Mouse (Mus musculus) gastrocnemius, adult 8-10 months (tissue): ENCODE measurements around the gene Def6. TPM values are rescaled to one million over a fixed set of nuclear protein-coding genes. Genes with fewer than 3 reads are reported as not detected.
"Not testable (repeated sequence)": the region's sequence is repeated elsewhere in the genome, so short reads cannot be mapped to it uniquely, and the experiment has no call there.

ENCODE experiments used
- DNase-seq, 2 experiments: peaks; one replicate each; pipeline ENCODE4 v3.0.0; 2022; ENCODE audit warnings: low spot score in 2 of 2
- total RNA-seq, 4 experiments: library from RNA; stranded (reverse); gene quantifications; 2 replicates each; pipeline ENCODE4 v1.2.4; 2022

The Def6 gene
- total RNA-seq, 4 experiments from 2014 or later, result 0.90 to 2.1 (median 1.2) TPM

DNA sequence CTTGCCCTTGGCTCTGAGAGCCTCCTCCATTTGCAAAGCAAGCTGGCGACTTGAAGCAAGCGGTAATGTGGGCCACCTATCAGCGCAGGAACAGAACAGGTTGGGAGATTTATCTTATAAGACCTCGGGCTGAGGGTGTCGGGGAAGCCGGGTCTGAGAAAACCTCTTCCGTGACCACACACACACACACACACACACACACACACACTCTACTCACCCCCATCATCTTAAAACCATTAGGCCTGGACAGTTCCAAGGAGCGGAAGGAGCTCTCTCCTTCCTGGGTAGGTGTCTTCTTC lies 685 bp downstream of the Def6 start:
- no peak for DNase-seq

DNA sequence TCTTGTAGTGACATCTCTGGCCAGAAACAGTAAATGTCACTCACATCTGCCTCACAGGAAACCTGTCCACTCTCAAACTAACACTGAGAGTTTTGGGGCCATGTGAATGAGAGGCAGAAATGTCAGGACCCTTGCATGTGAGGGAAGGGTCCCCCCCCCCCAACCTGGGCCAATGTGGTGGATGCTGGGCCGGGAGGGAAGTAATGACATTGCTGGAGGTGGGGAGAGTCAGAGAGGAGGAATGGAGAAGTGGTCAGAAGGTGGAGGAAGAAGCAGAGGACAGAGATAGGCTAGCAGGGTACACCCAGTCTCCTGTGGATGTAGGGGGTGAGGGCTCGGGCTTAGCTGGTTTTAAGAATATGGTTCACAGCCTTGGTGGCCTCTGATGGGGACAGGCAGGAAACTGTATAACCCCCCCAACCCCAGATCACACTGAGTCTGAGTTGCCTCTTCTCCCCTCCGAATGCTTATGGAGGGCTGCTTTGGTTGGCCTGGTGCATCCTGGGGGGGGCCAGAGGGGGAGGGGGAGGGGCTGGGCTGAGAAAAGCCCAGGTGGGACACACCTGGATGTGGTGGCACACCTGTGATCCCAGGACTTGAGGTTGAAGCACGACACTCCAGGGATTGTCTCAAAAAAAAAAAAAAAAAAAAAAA lies 2.0 kb downstream of the Def6 start:
- no peak for DNase-seq

DNA sequence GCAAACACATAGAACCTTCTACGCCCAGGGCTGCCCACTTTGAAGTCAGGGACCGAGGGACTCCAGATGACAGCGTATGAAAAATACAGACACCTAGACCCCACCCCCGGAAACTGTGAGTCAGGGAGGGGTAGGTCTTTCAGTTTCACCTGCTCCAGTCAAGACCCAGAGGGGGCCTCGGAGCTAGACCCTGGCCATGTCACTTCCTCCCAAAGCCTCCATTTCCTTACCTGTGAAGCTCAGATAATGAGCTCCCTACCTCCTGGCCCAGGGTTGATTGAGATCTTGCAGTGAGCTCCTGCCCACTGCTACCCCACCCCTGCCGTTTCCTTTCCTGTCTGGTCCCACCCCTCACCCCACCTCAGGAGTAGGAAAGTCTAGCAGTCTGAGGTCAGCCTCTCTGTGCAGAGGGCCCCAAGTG lies 4.4 kb downstream of the Def6 start:
- no peak for DNase-seq

DNA sequence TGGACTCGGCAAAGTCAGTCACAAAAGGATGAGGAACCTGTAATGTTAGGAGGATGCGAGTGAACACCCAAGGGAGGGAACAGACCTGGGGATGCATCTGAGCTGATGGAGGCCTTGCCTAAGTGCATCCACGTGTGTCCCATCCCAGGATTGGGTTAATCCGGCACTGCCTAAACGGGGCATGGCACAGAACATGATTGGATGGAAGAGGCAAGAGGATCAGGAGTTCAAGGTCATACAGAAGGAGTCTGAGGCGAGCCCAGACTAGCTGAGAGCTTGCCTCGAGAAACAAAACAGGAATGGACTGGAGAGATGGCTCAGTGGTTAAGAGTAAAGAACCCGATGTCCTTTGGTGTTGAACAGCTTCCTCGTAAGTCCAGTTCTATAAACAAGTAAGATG lies 4.8 kb downstream of the Def6 start:
- no peak for DNase-seq

DNA sequence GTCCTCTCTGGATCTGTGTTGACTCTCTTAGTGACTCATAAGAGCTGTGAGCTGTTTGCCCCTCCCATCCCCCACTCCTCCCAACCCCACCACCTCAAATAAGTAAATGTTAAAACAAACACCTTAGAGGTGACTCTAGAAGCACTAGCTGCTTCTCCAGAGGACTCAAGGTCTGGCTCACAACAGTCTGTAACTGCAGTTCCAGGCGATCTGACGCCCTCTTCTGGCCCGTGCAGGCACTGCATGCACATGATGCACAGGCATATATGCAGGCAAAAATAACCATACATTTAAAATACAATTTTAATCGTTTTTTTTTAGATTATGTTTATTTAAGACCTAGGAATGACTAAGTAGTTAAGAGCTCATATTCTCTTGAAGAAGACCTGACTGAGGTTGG lies 5.7 kb downstream of the Def6 start:
- no peak for DNase-seq

DNA sequence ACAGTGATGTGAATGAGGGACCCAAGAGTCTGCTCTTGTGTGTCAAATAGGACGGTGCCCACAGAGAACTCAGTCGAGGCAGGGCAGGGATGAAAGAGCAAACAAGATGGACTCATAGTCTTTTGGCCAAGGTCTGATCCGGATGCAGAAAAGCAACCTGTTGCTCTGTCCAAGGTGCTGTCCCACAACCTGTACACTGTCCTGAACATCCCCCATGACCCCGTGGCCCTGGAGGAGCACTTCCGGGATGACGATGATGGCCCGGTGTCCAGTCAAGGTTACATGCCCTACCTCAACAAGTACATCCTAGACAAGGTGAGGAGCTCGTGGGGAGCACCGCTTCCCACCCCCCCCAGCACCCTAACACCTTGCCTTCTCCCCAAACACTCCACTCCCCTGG lies 9.2 kb downstream of the Def6 start:
- no peak for DNase-seq

DNA sequence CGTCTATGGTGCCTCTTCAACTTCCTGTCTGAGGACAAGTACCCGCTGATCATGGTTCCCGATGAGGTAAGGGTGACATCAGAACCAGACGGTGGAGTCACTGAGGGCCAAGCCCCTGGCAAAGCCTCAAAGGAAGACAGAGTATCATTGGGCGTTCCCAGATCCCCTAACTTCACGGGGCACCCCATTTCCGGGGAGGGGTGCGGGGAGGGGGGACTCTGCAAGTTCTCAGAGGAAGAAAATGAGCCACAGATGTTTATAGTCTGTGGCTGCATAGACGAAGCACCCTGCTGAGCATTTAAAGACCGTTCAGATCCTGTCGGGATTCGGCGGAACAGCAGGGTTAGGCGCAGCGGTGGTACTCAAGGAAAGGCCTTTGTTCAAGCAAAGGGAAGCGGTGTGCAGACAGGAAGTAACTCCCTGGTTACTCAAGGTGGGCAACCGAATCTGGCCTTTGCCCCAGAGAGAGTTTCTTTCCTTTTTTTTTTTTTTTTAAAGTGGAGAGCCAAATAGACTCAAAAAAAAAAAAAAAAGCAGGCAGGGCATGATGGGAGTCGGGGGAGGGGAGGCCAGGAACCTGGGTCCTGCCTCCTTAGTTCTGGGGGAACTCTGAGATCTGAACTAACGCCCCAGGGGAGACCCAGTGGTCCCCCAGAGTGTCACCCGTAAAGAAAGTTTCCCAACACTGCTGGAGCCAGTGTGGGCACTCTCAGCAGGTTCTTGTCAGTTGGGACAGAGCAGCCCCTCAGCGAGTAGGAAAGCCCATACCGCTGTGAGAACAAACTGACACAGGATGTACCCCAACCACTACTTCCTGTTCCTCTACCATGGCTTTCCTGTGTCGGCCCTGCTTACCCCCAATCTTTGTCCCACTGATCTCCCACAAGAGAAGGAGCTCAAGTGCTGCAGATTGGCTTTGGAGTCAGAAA lies 10.4 kb downstream of the Def6 start:
- no peak for DNase-seq

DNA sequence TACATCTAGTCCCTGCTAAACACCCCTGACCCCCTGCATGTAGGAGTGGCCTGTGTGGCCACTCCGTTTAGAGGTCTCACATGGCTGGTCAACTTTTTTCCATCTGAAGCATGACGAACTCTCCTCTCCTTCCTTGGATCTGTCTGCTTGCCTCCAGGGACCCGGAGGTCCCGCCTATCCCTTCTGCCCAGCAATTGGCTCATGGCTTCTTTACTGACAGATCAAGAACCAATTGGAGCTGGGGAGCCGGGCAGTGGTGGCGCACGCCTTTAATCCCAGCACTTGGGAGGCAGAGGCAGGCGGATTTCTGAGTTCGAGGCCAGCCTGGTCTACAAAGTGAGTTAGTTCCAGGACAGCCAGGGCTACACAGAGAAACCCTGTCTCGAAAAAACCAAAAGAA lies 14.9 kb downstream of the Def6 start:
- DNase-seq, result not testable (repeated sequence)

DNA sequence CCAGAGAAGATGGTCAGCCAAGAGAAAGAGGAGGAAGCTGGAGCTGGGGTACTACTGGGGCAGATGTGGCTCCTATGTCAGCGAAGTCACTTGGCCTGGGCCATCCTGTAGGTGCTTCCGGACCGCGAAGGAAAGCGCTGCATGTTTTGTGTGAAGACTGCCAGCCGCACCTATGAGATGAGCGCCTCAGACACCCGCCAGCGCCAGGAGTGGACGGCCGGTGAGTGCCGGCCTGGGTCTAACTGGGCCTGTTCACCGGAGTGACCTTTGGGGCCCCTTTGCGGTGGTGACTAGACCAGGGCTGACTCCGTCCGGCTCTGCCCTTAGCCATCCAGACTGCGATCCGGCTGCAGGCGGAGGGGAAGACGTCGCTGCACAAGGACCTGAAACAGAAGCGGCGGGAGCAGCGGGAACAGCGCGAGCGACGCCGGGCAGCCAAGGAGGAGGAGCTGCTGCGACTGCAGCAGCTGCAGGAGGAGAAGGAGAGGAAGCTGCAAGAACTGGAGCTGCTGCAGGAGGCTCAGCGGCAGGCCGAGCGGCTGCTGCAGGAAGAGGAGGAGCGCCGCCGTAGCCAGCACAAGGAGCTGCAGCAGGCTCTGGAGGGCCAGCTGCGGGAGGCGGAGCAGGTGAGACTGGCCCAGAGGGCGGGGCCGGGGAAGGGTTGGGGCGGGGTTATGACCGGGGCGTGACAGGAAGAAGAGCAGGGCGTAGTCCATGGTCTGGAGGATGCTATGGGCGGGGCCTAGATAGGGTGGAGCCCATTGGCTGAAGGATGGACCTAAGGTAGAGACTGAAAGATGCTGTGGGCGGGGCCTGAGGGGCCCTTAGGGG lies 16.2 kb downstream of the Def6 start:
- peak; percentile 90 to 94 for DNase-seq

DNA sequence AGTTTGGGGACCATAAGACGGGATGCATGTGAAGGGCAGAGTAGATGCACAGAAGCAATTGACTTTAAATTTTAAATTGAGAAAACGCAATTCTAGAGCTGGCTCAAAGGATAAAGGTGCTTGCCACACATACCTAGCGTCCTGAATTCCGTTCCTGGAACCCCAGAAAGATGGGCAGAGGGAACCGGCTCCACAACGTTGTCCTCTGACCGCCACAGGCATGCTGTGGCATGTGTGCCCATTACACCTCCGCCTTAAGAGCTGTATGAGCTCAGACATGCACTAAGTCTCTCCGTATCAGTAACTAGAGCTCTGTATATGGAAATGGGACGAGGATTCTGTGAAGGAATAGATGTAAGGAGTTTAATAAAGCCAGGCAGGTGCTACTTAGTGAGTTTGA lies 17.0 kb downstream of the Def6 start:
- no peak for DNase-seq

DNA sequence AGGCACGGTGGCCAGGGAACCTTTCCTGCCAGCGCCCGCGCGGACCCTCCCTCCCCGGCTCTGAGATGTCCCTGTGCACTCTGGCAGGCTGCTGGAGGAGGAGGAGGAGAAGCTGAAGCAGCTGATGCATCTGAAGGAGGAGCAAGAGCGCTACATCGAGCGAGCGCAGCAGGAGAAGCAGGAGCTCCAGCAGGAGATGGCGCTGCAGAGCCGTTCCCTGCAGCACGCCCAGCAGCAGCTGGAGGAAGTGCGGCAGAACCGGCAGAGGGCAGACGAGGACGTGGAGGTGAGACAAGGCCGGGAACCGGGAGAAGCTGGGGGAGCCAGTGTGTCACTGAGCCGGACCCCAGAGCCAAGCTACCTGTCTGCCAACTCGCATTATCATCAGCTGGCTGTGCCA lies 18.4 kb downstream of the Def6 start:
- peak; percentile 81 to 89 for DNase-seq

DNA sequence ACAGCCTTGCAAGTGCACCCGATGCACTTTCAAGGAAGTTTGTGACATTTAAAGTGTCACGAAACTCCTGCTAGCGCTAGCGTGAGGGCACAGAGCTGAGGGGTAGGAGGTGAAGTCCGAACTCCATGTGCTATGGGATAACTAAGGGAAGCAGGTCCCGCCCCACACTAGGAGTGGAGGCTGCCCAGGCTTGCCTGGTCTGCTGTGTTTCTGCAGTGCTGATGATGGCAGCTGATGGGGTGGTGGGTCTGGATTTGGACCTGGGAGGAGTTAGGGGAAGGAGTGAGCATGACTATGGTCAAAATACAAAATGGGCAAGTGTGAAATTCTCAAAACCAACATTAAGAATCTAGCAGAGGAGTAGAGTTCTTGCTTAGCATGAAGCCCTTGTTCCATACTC lies 22.9 kb downstream of the Def6 start:
- no peak for DNase-seq

DNA sequence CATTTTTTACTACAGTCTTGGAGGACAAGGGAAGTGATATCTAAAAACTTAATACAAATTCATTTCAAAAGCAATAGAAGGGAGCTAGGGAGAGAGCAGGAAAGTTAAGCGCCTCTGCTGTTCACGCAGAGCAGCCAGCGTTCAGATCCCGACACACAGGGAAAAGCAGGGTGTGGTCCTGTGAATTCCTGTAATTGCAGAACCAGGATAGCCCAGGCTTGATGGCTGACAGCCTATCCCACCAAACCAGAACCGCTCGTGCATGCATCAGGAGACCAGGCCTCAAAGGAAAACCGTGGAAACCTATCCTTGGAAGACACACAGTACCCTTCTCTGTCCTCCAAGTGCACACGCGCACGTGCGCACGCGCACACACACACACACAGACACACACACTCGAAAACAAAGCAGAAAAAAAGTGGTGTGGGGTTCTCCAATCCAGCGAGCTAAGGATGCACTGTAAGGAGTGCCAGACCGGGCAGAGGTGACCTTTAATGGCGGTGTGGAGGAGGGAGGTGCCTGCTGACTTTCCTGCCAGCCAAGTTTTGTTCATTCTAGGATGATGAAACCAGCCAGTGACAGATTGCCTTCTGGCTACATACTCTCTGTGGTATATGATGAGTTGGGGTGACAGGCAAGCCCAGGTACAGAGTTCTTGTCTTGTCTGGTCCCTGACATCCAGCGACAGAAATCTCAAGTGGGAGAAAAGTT lies 23.6 kb downstream of the Def6 start:
- DNase-seq, result no peak

DNA sequence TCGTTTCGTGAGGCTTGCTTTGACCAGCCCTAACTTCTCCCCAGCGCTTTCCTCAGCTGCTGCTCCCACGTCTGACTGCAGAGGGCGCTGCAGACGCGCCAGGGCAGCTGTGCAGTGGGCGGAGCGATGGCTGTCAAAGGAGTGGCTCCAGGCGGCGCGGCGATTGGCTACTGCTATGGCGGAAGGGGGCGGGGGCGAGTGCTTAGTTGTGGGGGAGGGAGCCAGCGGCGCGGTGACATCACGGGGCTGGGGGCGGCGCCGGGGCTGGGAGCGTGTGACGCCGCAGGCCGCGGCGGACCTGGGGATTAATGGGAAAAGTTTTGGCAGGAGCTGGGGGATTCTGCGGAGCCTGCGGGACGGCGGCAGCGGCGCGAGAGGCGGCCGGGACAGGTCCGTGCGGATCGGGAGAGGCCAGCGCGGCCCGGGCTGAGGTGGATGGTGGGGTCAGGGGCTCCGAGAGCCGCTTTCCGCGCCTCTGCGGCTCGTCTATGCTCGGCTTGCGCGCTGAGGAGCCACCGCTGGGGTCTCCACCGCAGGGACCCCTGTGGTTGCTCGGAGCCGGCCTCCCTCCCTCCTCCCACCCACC lies 25.0 kb downstream of the Def6 start, which contains the start of gene Ppard:
Ppard (plus strand) TSS at position 226 of the 586 bp plus-strand sequence.
- DNase-seq, result peak; percentile 94 to 98

DNA sequence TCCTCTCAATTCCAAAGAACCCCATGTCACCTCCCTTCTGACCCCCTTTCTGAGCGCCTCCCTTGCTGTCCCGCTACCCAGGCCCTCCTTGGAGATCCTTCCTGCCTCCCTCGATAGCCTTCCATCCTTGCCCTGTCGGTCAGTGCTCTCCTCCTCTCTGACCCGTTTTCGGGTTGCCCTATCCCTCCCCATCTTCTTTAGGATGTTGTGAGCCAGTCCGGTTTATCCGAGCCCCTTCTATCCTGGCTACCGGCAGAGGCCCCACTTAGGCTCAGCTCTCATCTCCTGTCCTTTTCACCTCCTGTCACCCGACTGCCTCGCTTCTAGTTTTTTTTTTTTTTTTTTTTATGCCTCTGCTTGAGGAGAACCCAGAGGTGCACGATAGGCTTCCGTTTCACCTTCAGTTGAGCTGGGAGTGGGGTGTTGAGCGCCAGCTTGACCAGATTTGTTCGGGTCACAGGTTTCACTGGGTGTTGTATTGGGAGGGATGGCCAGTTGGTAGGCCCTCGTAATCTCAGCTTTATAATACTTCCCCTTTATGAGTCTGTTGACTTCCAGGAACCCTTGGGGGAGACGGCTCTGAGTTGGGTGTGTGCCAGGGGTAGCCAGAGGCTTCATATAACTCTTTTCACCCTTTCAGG lies 25.6 kb downstream of the Def6 start:
- DNase-seq, result no peak

DNA sequence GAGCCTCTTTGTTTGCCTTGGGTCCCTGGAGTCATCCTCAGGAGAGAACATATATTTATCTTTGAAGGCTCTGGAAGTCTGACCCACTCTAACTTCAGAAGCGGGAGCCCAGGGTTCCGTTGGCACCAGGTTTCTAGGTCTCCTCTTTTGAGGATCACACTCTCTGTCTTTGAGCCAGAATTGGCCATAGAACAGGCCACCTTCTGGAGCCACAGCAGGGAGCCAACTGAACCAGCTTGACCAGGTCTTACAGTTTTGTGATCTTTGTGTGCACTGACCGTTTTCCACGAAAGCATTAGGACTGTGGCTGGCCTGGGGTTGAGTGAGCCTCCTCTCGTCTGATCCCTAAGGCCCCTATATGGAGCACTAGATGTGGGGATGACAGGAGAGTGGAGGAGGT lies 27.1 kb downstream of the Def6 start:
- no peak for DNase-seq

DNA sequence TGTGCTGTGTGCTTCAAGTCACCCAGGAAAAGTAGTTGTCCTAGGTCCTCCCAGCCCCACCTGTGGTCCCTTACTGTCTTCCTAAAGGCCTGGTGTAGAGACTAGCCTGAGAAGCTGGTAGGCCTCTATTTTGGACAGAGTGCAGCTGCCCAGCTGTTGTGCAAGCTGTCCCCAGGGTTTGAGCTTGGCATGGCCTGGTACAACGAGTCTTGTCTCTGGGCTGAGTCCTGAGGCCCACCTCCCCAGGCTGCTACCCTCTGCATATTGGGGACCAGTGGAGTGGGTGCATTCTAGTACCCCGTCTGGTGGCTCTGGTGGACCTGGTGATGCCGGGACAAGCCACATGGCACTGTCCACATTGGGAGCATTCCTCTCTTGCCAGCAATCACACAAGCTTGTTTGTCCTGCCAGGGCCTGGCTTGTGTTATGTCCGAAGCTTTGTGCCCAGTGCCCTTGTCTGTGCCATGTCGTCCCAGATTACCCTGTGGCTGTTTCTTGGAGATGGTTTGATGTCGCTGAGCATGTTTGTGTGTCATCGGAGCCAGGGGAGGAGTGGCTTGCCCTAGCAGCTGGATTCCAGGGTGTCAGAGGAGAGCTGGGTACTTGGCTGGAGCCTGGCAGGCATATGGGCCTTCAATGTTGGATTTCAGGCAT lies 28.5 kb downstream of the Def6 start:
- peak; percentile 67 to 86 for DNase-seq

DNA sequence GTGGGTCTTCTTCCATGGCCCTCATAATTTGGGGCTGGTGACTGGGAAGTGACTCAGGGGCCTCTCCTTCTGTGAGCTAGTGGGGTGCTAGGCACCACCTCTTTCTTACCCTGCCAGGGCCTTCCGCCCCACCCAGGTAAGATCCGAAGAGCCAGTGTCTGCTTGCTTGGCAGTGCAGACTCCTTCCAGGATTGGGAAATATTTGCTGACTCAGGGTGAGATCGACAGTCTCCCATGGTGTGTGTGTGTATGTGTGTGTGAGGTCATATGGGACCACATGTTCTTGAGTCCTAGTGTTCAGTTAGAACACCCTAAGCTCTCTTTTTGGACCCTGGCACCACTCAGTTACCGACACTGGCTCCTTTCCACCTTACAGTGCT lies 29.0 kb downstream of the Def6 start:
- DNase-seq, result no peak

DNA sequence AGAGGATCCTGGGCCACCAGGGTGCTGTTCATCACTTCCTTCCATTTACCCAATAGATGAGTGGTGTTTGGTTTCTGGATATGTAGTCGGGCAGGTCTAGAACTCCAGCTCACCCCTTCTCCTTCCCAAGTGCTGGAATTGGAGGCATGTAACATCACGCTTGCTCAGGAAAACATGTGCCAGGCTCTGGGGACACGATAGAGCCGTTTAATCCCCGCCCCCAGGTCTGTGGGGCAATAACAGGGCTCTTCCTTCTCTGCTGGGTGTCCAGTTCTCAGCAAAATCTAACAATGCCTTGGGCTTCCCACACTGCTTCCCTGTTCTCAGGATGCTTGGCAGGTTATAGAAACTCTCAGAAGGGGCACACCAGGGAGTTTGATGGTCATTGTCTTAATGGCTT lies 29.8 kb downstream of the Def6 start:
- DNase-seq, result no peak

DNA sequence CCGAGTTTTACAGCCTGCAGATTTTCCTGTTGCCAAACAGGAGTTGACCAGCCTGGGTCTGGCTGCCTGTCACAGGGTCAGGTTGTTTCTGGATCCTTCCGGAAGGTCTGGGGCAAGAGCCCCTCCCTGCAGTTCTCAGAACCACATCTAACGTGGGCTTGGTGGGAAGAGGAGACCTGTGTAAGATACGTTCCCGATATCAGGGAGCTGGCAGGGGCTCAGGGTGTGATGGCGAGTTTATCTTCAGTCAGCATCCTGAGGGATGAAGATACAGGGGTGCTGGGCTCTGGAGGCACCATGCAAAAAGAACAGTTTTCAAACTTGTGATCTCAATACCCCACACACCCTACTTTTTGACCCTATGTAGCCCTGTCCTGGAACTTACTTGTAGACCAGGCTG lies 30.3 kb downstream of the Def6 start:
- DNase-seq, result no peak
